Mouse (Mus musculus) myocyte (in vitro differentiated cells): ENCODE data around the gene Unc13c. TPM values are rescaled to one million over a fixed set of nuclear protein-coding genes. Genes with fewer than 3 reads are reported as not detected.

Experiments
- H3K27me3 ChIP-seq: one replicate; pipeline ENCODE4 v1.6.1; 2011; ENCODE audit not compliant: control insufficient read depth, insufficient read depth, insufficient read length
- H3K36me3 ChIP-seq: one replicate; pipeline ENCODE4 v1.6.1; 2011; ENCODE audit not compliant: control insufficient read depth, insufficient read depth
- H3K4me2 ChIP-seq: one replicate; pipeline ENCODE4 v1.6.1; 2011; ENCODE audit warnings: low read depth, control low read depth
- H3K4me3 ChIP-seq: one replicate; pipeline ENCODE4 v1.5.1; 2011; ENCODE audit warnings: mild to moderate bottlenecking, control low read depth, moderate library complexity
- H3K79me2 ChIP-seq: one replicate; pipeline ENCODE4 v1.6.1; 2011; ENCODE audit not compliant: control insufficient read depth, insufficient read depth
- H3ac ChIP-seq: one replicate; pipeline ENCODE4 v1.6.1; 2011; ENCODE audit not compliant: control insufficient read depth, insufficient read length
- CEBPB ChIP-seq: IDR thresholded peaks from 2 replicates; pipeline ENCODE4 v1.6.1; 2011; ENCODE audit warnings: mild to moderate bottlenecking, moderate library complexity; ENCODE audit not compliant: poor library complexity, insufficient read depth, severe bottlenecking
- E2F4 ChIP-seq: IDR thresholded peaks from one replicate; pipeline ENCODE4 v1.6.1; 2011; ENCODE audit warnings: mild to moderate bottlenecking, control low read depth, moderate library complexity; ENCODE audit not compliant: insufficient read depth
- MAX ChIP-seq: IDR thresholded peaks from one replicate; pipeline ENCODE4 v1.6.1; 2011; ENCODE audit warnings: low read depth, mild to moderate bottlenecking, control low read depth
- MYOD1 ChIP-seq, 3 experiments: IDR thresholded peaks; one replicate each; pipeline ENCODE4 v1.6.1; 2011; ENCODE audit warnings: control low read depth in 2 of 3, low read depth in 2 of 3, mild to moderate bottlenecking in 2 of 3, moderate library complexity in 1 of 3; ENCODE audit not compliant: insufficient read length in 2 of 3, control insufficient read depth in 1 of 3
- MYOG ChIP-seq, 3 experiments: IDR thresholded peaks; one replicate each; pipeline ENCODE4 v1.6.1; 2011; ENCODE audit warnings: control low read depth in 2 of 3, low read depth in 2 of 3, mild to moderate bottlenecking in 2 of 3; ENCODE audit not compliant: insufficient read length in 2 of 3, control insufficient read depth in 1 of 3, insufficient read depth in 1 of 3
- POLR2A ChIP-seq: IDR thresholded peaks from one replicate; pipeline ENCODE4 v1.6.1; 2011; ENCODE audit warnings: low read depth, mild to moderate bottlenecking, control low read depth, moderate library complexity; ENCODE audit not compliant: insufficient read length
- POLR2AphosphoS2 ChIP-seq: IDR thresholded peaks from one replicate; pipeline ENCODE4 v1.6.1; 2011; ENCODE audit warnings: low read depth, control low read depth; ENCODE audit not compliant: insufficient read length
- REST ChIP-seq: IDR thresholded peaks from one replicate; pipeline ENCODE4 v1.6.1; 2011; ENCODE audit warnings: mild to moderate bottlenecking, control low read depth, moderate library complexity; ENCODE audit not compliant: insufficient read depth, insufficient read length
- SRF ChIP-seq: IDR thresholded peaks from one replicate; pipeline ENCODE4 v1.6.1; 2011; ENCODE audit warnings: low read depth; ENCODE audit not compliant: control insufficient read depth, insufficient read length
- TCF12 ChIP-seq: IDR thresholded peaks from one replicate; pipeline ENCODE4 v1.6.1; 2011; ENCODE audit warnings: mild to moderate bottlenecking, control low read depth; ENCODE audit not compliant: poor library complexity, insufficient read depth, severe bottlenecking
- TCF3 ChIP-seq: IDR thresholded peaks from one replicate; pipeline ENCODE4 v1.6.1; 2011; ENCODE audit warnings: low read depth, control low read depth; ENCODE audit not compliant: insufficient read length
- USF1 ChIP-seq: IDR thresholded peaks from one replicate; pipeline ENCODE4 v1.6.1; 2011; ENCODE audit warnings: low read depth, mild to moderate bottlenecking, control low read depth, moderate library complexity
- polyA plus RNA-seq: library from polyadenylated mRNA; unstranded; fragments of >200 nt; fragmentation: generic; extraction: Trizol; gene quantifications from one replicate; pipeline ENCODE4 v1.2.1, GENCODE M21; 2012; ENCODE audit warnings: missing spikeins

Unc13c gene
- polyA plus RNA-seq, 1 experiment: 0.02 TPM

- no peak overlapping the region for H3K4me3 ChIP-seq
- no peak for TF ChIP-seq POLR2A
- no peak for TF ChIP-seq USF1
- no peak for TF ChIP-seq MYOG (IDR thresholded peaks at IDR 0.05; ENCODE audit: control insufficient read depth in 1 of 3, insufficient read depth in 1 of 3, insufficient read length in 2 of 3, low read depth in 2 of 3)
- no peak for TF ChIP-seq TCF3
- TF ChIP-seq MAX: no peak
- no peak for TF ChIP-seq TCF12
- TF ChIP-seq E2F4: no peak
- no peak for TF ChIP-seq SRF
- TF ChIP-seq CEBPB: no peak
- TF ChIP-seq REST: no peak
- TF ChIP-seq MYOD1 (IDR thresholded peaks at IDR 0.05; ENCODE audit: control insufficient read depth in 1 of 3, insufficient read length in 2 of 3, low read depth in 2 of 3): no peak
- TF ChIP-seq POLR2AphosphoS2: no peak
- no peaks in the 10 kb centered on the region for H3K79me2 ChIP-seq
- no peaks in the 10 kb centered on the region for H3K36me3 ChIP-seq
- H3ac ChIP-seq: no peak overlapping the region
- H3K4me2 ChIP-seq: no peak overlapping the region
- H3K27me3 ChIP-seq: no peaks in the 10 kb centered on the region
Observed at GRCm38 (mm10) chr9:73472568-73472967, 496.2 kb downstream of the Unc13c start.

GRCm38 (mm10) chr9:73462027-73462426, 506.7 kb downstream of the Unc13c start:
- Histone ChIP-seq H3ac (no peak overlapping the region), H3K4me3 (no peak overlapping the region), H3K4me2 (no peak overlapping the region), H3K79me2 (no peaks in the 10 kb centered on the region), H3K36me3 (no peaks in the 10 kb centered on the region), H3K27me3 (no peaks in the 10 kb centered on the region)
- TF ChIP-seq TCF12 (no peak), MYOD1 (IDR thresholded peaks at IDR 0.05; ENCODE audit: control insufficient read depth in 1 of 3, insufficient read length in 2 of 3, low read depth in 2 of 3) (no peak), MYOG (IDR thresholded peaks at IDR 0.05; ENCODE audit: control insufficient read depth in 1 of 3, insufficient read depth in 1 of 3, insufficient read length in 2 of 3, low read depth in 2 of 3) (no peak), USF1 (no peak), POLR2A (no peak), E2F4 (no peak), CEBPB (no peak), POLR2AphosphoS2 (no peak), SRF (no peak), TCF3 (no peak), MAX (no peak), REST (no peak)

- Histone ChIP-seq H3K36me3 (no peaks in the 10 kb centered on the region), H3K79me2 (no peaks in the 10 kb centered on the region), H3K27me3 (no peaks in the 10 kb centered on the region), H3K4me3 (no peak overlapping the region), H3ac (no peak overlapping the region), H3K4me2 (no peak overlapping the region)
- TF ChIP-seq REST: no peak
- no peak for TF ChIP-seq E2F4
- TF ChIP-seq POLR2A: no peak
- TF ChIP-seq MYOG (IDR thresholded peaks at IDR 0.05; ENCODE audit: control insufficient read depth in 1 of 3, insufficient read depth in 1 of 3, insufficient read length in 2 of 3, low read depth in 2 of 3): no peak
- TF ChIP-seq TCF3: no peak
- TF ChIP-seq CEBPB: no peak
Observed at GRCm38 (mm10) chr9:73450009-73450408, 518.8 kb downstream of the Unc13c start.

- TF ChIP-seq POLR2A: no peak
- no peak for TF ChIP-seq REST
- TF ChIP-seq USF1: no peak
- TF ChIP-seq TCF3: no peak
- TF ChIP-seq MAX: no peak
- no peak for TF ChIP-seq CEBPB
- no peak for TF ChIP-seq TCF12
- no peak for TF ChIP-seq SRF
- TF ChIP-seq E2F4: no peak
- TF ChIP-seq MYOG (IDR thresholded peaks at IDR 0.05; ENCODE audit: control insufficient read depth in 1 of 3, insufficient read depth in 1 of 3, insufficient read length in 2 of 3, low read depth in 2 of 3): no peak
- no peak for TF ChIP-seq MYOD1 (IDR thresholded peaks at IDR 0.05; ENCODE audit: control insufficient read depth in 1 of 3, insufficient read length in 2 of 3, low read depth in 2 of 3)
- no peak for TF ChIP-seq POLR2AphosphoS2
- Histone ChIP-seq H3K4me3 (no peak overlapping the region), H3ac (no peak overlapping the region), H3K27me3 (no peaks in the 10 kb centered on the region), H3K36me3 (no peaks in the 10 kb centered on the region), H3K79me2 (no peaks in the 10 kb centered on the region), H3K4me2 (no peak overlapping the region)
Observed at GRCm38 (mm10) chr9:73449216-73449615, 519.5 kb downstream of the Unc13c start.

GRCm38 (mm10) chr9:73431925-73432324, 536.8 kb downstream of the Unc13c start:
- Histone ChIP-seq H3K79me2 (no peaks in the 10 kb centered on the region), H3ac (no peak overlapping the region), H3K4me3 (no peak overlapping the region), H3K36me3 (no peaks in the 10 kb centered on the region), H3K4me2 (no peak overlapping the region), H3K27me3 (no peaks in the 10 kb centered on the region)
- TF ChIP-seq CEBPB (no peak), MYOD1 (IDR thresholded peaks at IDR 0.05; ENCODE audit: control insufficient read depth in 1 of 3, insufficient read length in 2 of 3, low read depth in 2 of 3) (no peak), MYOG (IDR thresholded peaks at IDR 0.05; ENCODE audit: control insufficient read depth in 1 of 3, insufficient read depth in 1 of 3, insufficient read length in 2 of 3, low read depth in 2 of 3) (no peak), MAX (no peak), TCF3 (no peak), REST (no peak), E2F4 (no peak), SRF (no peak), USF1 (no peak), POLR2A (no peak), POLR2AphosphoS2 (no peak), TCF12 (no peak)

Other genes starting within 250 kb of the Unc13c start
- not detected for gene Wdr72, start 141.4 kb upstream of the Unc13c start, polyA plus RNA-seq